Mouse (Mus musculus): Measurements from ENCODE around the gene Itga5. TPM values are rescaled to one million over a fixed set of nuclear protein-coding genes. Genes with fewer than 3 reads are reported as not detected.

The Itga5 gene
- total RNA-seq, 1 experiment from 2014 or later = 11.4 TPM

DNA sequence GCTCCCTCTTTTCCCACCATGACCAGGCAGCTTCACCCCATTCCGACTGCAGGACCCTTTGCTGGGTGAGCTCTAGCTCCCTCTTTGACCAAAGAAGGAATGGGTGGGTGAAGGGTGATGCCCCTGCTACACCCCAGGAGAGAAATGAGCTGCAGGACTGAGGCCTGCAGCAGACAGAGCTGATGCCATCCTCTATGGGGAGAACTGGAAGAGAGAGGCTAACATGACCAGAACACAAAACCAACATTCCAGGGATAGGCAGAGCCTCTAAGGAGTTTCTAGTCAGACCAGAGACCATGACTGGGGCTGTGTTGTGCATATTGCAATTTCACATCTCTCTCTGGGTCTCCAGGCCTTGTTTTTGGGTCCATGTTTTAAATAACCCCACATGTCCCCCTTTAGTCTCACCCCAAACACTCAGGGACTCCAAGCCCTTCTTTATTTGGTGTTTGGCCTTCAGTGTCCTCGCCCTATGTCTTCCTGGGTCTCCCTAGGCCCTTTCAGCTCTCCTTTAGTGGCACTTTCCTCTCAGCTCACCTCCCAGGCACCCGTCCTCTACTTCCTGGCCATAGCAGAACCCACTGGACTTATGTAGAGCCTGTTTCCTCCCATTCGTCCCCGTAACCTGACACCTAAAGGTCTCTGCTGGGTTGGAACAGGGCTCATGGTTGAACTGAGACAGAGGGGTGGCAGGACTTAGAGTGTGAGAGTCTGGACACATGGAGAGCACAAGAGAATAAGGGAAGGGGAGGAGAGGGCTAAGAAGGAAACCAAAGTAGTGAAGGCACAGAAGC is 64.8 kb downstream of the Itga5 start:
- no peak for ATAC-seq (replicated peaks; ENCODE audit: insufficient number of reproducible peaks, low FRiP score, low TSS enrichment, poor library complexity, severe bottlenecking)

DNA sequence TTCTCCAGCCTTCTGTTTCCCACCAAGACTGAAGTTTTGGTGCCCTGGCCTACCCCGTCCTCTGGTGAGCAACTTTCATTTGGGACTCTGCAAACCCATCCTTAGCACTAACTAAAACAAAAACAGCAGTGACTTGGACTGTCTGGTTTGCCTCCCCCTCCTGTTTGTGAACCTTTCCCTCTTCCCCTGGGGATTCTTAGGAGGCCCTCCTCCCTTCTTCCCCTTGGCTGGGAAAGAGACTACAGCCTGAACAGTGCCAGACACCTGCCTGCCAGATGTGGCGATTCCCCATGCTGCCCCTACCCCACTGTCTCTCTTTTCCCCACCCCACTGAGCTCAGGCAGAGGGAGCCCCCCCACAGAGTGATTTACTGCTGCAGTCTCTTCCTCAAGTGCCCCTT is 65.5 kb downstream of the Itga5 start:
- no peak for ATAC-seq (replicated peaks; ENCODE audit: insufficient number of reproducible peaks, low FRiP score, low TSS enrichment, poor library complexity, severe bottlenecking)

DNA sequence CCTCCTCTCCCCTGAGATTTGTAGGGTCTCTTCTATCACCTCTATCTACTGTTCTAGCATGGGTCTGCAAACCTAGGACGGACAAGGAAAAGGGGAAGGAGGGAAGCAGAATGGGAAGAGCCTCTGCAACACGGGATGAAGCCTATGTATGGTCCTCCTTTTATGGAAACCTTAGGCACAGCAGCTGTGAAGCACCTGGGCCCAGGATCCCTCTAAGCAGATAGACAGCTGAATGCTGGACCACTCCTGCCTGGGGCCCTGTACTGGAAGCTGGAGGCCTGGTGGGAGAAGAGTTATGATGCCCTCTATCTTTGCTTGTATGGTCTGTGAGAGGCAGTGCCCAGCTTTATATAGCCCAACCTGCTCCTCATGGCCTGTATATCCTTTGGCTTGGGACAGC is 66.0 kb downstream of the Itga5 start:
- no peak for ATAC-seq (replicated peaks; ENCODE audit: insufficient number of reproducible peaks, low FRiP score, low TSS enrichment, poor library complexity, severe bottlenecking)

DNA sequence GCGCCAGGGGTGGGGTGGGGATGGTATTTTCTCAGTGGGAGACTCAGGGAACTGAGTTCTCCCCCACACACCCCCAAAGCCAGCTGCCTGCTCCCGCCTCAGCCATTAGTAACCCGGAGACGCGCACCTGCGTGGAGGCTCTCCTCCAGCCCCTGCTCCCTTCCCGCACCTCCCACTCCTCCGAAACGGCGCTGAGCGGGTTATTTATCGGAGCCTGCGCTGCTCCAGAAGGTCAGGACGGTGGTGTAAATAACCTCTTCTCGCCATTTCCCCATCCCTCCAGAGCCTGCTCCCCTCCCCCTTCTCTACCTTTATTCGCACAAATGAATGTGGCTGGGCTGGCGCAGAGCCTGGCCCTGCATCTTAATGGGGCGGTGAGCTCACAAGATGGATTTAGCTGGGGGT is 66.5 kb downstream of the Itga5 start:
- no peak for ATAC-seq (replicated peaks; ENCODE audit: insufficient number of reproducible peaks, low FRiP score, low TSS enrichment, poor library complexity, severe bottlenecking)

DNA sequence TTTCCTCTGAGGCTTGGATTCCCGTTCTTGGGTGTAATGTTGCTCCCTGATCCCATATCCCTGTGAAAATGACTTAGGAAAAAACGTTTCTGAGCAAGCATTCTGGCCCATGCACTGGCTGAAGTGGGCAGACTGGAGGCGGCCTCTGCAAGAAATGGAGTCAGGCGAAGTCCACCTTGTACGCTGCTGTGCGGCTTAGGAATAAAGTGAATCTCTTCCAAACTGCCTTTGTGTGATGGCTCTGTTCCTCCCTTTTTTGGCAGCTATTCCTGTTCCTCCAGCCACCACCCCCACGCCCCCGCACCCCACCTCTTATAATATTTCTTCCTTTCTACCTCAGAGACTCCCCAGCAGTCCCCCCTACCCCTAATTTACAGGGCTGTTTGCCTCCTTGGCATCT is 66.9 kb downstream of the Itga5 start:
- ATAC-seq (replicated peaks; ENCODE audit: insufficient number of reproducible peaks, low FRiP score, low TSS enrichment, poor library complexity, severe bottlenecking) = no peak

DNA sequence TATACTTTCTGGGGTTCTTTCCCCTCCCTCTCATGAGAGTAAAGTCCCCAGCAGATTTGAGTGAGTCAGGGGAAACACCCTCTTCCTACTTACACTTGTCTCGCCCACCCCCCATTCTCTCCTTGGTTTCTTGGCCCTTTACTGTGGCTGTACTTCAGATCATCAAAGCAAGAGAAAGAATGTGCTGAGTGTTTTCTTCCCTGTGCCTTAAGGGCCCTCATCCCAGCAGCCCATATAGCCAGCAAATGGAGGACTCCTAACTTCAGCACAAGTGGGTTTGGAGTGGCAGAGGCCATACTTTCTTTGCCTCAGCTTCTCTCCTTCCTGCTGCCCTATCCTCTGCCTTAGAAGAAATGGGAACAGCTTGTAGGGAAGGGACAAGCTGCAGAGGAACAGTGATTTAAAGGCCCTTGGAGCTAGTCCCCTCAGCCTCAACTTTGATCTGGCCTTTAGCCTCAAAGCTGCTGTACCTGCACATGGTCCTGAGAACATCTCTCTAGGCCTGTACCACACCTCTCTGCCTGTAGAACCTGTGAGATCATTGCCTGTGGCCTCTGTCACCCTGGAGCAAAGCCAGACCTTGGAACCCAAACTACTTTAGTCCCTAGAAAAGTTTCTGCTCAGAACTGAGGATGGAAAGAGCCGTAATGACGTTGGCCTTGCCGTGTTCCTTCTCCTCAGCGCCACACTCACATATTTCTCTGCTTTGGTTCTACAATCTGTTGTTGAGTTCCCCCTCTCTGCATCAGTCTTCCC is 67.5 kb downstream of the Itga5 start:
- no peak for ATAC-seq (replicated peaks; ENCODE audit: insufficient number of reproducible peaks, low FRiP score, low TSS enrichment, poor library complexity, severe bottlenecking)

DNA sequence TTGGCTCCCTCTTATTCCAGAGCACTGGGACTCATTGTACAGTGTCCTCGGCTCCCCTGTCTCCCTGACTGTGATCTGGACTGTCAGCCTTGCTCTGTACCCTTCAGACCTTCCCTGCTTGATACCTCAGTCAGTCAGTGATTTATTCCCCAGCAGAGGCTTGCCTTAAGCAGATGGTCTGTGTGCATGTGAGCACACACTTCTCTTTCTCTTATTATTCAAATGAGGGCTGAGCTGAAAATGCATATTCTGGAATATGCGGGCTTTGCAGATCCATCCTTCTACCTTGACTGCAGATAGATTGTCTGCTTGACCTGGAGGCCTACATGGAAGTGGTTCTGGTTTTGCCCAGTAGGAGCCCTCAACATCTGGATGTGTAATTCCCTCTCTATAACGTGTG is 68.5 kb downstream of the Itga5 start:
- ATAC-seq (replicated peaks; ENCODE audit: insufficient number of reproducible peaks, low FRiP score, low TSS enrichment, poor library complexity, severe bottlenecking) = no peak

DNA sequence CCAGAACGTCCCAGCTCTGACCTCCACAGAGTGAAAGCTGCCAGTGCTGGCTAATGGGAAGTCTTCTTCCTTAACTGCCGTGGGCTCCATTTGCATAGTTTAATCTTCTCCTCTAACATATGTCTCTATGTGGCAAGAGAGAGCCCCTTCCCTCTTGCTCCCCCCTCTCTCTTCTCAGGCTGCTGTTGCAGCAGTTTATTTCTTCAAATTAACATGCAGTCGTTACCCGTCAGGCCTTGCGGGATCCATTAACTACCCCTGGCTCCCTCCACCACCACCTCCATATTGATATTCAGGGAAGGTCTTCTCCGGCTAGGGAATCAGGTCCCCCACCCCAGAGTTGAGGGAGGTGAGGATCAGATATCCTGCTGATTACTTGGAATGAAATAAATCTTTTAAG is 69.2 kb downstream of the Itga5 start:
- ATAC-seq (replicated peaks; ENCODE audit: insufficient number of reproducible peaks, low FRiP score, low TSS enrichment, poor library complexity, severe bottlenecking) = no peak

DNA sequence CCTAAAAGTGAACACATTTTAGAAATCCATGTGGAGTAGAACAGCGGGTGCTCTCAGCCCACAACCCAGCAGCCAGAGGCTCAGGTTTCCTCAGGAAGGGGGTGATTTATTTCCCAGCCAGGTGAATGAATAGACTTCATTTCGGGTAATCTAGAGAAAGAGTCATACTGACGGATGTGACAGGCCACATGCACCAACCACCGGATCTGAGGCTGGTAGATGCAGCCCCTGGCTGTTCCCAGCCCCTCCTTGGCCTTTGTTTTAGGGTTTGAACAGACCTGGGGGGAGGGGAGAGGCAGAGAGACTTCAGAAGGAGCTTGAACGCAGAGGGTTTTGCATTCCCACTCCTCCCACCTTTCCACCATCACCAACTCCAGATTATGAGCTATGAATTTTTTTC is 70.7 kb downstream of the Itga5 start:
- ATAC-seq (replicated peaks; ENCODE audit: insufficient number of reproducible peaks, low FRiP score, low TSS enrichment, poor library complexity, severe bottlenecking) = no peak

DNA sequence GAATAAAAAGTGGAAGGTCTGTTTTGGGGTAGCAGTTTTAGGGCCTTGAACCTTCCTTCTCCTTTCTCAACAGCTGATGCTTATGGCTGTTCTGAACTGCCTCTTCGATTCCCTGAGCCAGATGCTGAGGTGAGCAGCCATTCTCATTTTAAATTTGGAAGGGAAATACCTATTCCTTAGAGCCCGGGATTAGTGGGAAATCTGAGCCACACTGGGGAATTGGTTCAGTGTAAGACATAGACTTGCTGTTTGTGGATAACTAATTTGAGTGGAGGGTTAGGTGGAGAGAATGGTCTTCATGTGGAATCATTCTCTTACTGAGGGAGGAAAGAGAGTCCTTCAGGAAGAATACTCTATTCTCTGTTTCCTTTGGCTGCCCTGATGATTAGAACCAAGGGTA is 71.9 kb downstream of the Itga5 start:
- ATAC-seq (replicated peaks; ENCODE audit: insufficient number of reproducible peaks, low FRiP score, low TSS enrichment, poor library complexity, severe bottlenecking) = no peak

Other genes starting within 250 kb of the Itga5 start
- 3.2 to 7.1 TPM (median 5.3 TPM) in 3 replicates for gene Smug1, start 199.7 kb downstream of the Itga5 start, total RNA-seq (2017)
- gene Cbx5, start 126.9 kb downstream of the Itga5 start, total RNA-seq (2017) = 13.2 to 43.8 TPM (median 33.9 TPM) in 3 replicates
- gene Hnrnpa1, start 126.3 kb downstream of the Itga5 start, total RNA-seq (2017) = 482 to 520 TPM (median 483 TPM) in 3 replicates
- 85.2 to 136 TPM (median 112 TPM) in 3 replicates for gene Nfe2, start 108.4 kb downstream of the Itga5 start, total RNA-seq (2017)
- 47.5 to 52.5 TPM (median 50.3 TPM) in 3 replicates for gene Copz1, start 94.0 kb downstream of the Itga5 start, total RNA-seq (2017)
- 0.53 to 1.2 TPM (median 0.87 TPM) in 3 replicates for gene Gpr84, start 56.2 kb downstream of the Itga5 start, total RNA-seq (2017)
- gene Zfp385a, start 26.7 kb downstream of the Itga5 start, total RNA-seq (2017) = 0.85 to 3.7 TPM (median 1.7 TPM) in 3 replicates
- not detected in 3 replicates for gene Gtsf1, start 63.7 kb upstream of the Itga5 start, total RNA-seq (2017)
- 4.0 TPM in 1 of 3 replicates, not detected in the others for gene Gtsf2, start 81.7 kb upstream of the Itga5 start, total RNA-seq (2017)
- 272 to 295 TPM (median 278 TPM) in 3 replicates for gene Nckap1l, start 87.0 kb upstream of the Itga5 start, total RNA-seq (2017)
- gene Pde1b, start 136.3 kb upstream of the Itga5 start, total RNA-seq (2017) = 28.6 to 54.5 TPM (median 38.7 TPM) in 3 replicates
- not detected in 3 replicates for gene Ppp1r1a, start 171.2 kb upstream of the Itga5 start, total RNA-seq (2017)
- gene Glycam1, start 198.3 kb upstream of the Itga5 start, total RNA-seq (2017) = not detected in 3 replicates

All from monocyte, adult 5-6 weeks (primary cell).